ENCODE assay signal across 12 mouse cellular contexts in the genomic region with DNA sequence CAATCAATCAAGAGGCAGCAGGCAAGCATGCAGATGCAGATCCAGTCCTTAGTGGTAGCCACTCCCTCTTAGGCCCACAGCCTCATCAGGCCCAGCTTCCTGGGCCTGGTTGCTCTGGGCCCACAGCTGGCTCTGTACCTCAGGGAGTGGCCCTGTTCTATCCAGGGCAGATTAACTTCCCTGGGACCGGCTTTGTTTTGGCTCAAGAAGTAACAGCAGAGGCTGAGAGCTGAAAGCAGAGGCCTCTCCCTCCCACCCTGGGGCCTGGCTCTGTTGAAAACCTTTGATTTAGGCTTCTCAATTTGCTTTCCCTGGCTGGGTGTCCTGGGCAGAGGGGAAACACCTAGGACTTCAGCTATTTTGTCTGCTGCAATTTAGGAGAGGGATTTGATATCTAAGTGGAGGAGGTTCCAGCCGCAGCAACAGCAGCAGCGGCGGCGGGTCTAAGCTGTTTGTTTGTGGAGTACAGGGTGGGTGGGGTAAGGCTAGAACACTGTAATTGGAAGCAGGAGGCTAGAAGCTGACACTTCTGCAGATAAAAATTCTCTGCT. TPM values are rescaled to one million over a fixed set of nuclear protein-coding genes. Genes with fewer than 3 reads are reported as not detected.
A peak's percentile ranks its signal among the peaks of the same experiment; 100 is the strongest.
DNase-seq lines count a peak whose midpoint lies in the region; ATAC-seq and TF ChIP-seq lines count a peak whose summit lies in the region.
"Had no signal": no experiment of that assay in that cellular context is flagged by ENCODE, and none has a peak within 500 bp of the region (broad histone marks: within the 10 kb centered on the region; RNA-seq: fewer than 3 reads in every experiment).

No protein-coding gene starts in this region.

- TF ChIP-seq CTCF in heart, adult 2 months (IDR thresholded peaks at IDR 0.05): no peak
- no peak for TF ChIP-seq CTCF in thymus, adult 2 months (IDR thresholded peaks at IDR 0.05; ENCODE audit: borderline replicate concordance, control insufficient read depth, extremely low read depth, insufficient read depth, low read length, poor library complexity)

- peaks cover 24% of the 10 kb centered on the region for H3K4me1 ChIP-seq in kidney, embryonic 16.5 days (ENCODE audit: insufficient read depth, low read length)
- H3K4me1 ChIP-seq in heart, adult 2 months (ENCODE audit: control insufficient read depth, insufficient read depth, low read length): peaks cover 19% of the 10 kb centered on the region
- H3K4me1 ChIP-seq in limb, embryonic 15.5 days: peaks cover 39% of the 10 kb centered on the region
- peaks cover 3% of the 10 kb centered on the region; the same call in 1 of the 2 replicates for H3K4me1 ChIP-seq in thymus, adult 2 months (replicated peaks; ENCODE audit: control insufficient read depth, insufficient read depth, low read length)
- H3K4me1 ChIP-seq: neural tube, embryonic 12.5 days had no signal

- no peak for ATAC-seq in kidney, embryonic 16.5 days (ENCODE audit: low FRiP score, low TSS enrichment)
- no peak for ATAC-seq in limb, embryonic 15.5 days (ENCODE audit: insufficient number of reproducible peaks, low FRiP score, low TSS enrichment, low read depth)
- ATAC-seq: Patski had no signal

- no peak overlapping the region for H3K4me2 ChIP-seq in kidney, embryonic 16.5 days (replicated peaks; ENCODE audit: low read depth, low read length)
- H3K4me2 ChIP-seq in limb, embryonic 15.5 days: no peak overlapping the region
- H3K4me2 ChIP-seq: neural tube, embryonic 12.5 days had no signal

- no peak for TF ChIP-seq EP300 in heart, adult 2 months (IDR thresholded peaks at IDR 0.05; ENCODE audit: insufficient read depth, low read depth, low read length)

- TF ChIP-seq POLR2A in heart, adult 2 months (IDR thresholded peaks at IDR 0.05; ENCODE audit: insufficient read depth, low read depth, low read length): no peak
- TF ChIP-seq POLR2A in thymus, adult 2 months (IDR thresholded peaks at IDR 0.05; ENCODE audit: control insufficient read depth, extremely low read depth, insufficient read depth, low read length, poor library complexity): no peak

- 0 out of 2 replicates have a peak overlapping the region, but pooled peaks have one; percentile 5 for H3K9ac ChIP-seq in kidney, embryonic 16.5 days (replicated peaks; ENCODE audit: low read length)
- H3K9ac ChIP-seq in heart, adult 2 months (ENCODE audit: low read depth, low read length): no peak overlapping the region
- no peak overlapping the region for H3K9ac ChIP-seq in limb, embryonic 15.5 days
- H3K9ac ChIP-seq: neural tube, embryonic 12.5 days had no signal

- H3K4me3 ChIP-seq in kidney, embryonic 16.5 days (ENCODE audit: low read length): no peak overlapping the region
- no peak overlapping the region for H3K4me3 ChIP-seq in heart, adult 2 months
- no peak overlapping the region for H3K4me3 ChIP-seq in limb, embryonic 15.5 days
- H3K4me3 ChIP-seq in thymus, adult 2 months (ENCODE audit: control insufficient read depth, insufficient read depth, low read length): no peak overlapping the region
- H3K4me3 ChIP-seq: neural tube, embryonic 12.5 days had no signal

- DNase-seq in kidney, adult 18-20 months: no peak
- DNase-seq in WW6 (ENCODE audit: low read depth, low spot score): peak; percentile 89
- peak; percentile 50 to 69 for DNase-seq in heart, adult 2 months
- DNase-seq in left cerebral cortex, adult 18-20 months (ENCODE audit: low spot score in 2 of 2): no peak
- no peak for DNase-seq in layer of hippocampus, postnatal 25 days (ENCODE audit: extremely low spot score in 1 of 2, low spot score in 1 of 2)
- no peak for DNase-seq in thymus, adult 2 months
- DNase-seq: lung, postnatal 14 days; thymus, postnatal 25 days had no signal

- no peaks in the 10 kb centered on the region for H3K27me3 ChIP-seq in kidney, embryonic 16.5 days (ENCODE audit: insufficient read depth, low read length)
- H3K27me3 ChIP-seq in heart, adult 2 months (ENCODE audit: control insufficient read depth, insufficient read depth, low read length): no peaks in the 10 kb centered on the region
- H3K27me3 ChIP-seq in limb, embryonic 15.5 days: no peaks in the 10 kb centered on the region
- H3K27me3 ChIP-seq in thymus, adult 2 months (ENCODE audit: control insufficient read depth, insufficient read depth, low read length): no peaks in the 10 kb centered on the region
- H3K27me3 ChIP-seq: neural tube, embryonic 12.5 days; Patski had no signal

- H3K79me2 ChIP-seq in heart, adult 2 months (replicated peaks; ENCODE audit: control insufficient read depth, insufficient read depth, low read length): no peaks in the 10 kb centered on the region

- intact Hi-C loops in heart, adult 2 months (cut with DNase I): loop anchor here (5.0 kb wide), 1 partner anchor 35 kb away; no protein-coding TSS in a partner anchor

- no peaks in the 10 kb centered on the region for H3K36me3 ChIP-seq in kidney, embryonic 16.5 days (ENCODE audit: insufficient read depth, low read length)
- no peaks in the 10 kb centered on the region for H3K36me3 ChIP-seq in heart, adult 2 months (ENCODE audit: control insufficient read depth, insufficient read depth, low read length)
- no peaks in the 10 kb centered on the region for H3K36me3 ChIP-seq in limb, embryonic 15.5 days
- H3K36me3 ChIP-seq in thymus, adult 2 months (ENCODE audit: control insufficient read depth, insufficient read depth, low read length): no peaks in the 10 kb centered on the region
- H3K36me3 ChIP-seq: neural tube, embryonic 12.5 days had no signal

- no peaks in the 10 kb centered on the region for H3K9me3 ChIP-seq in kidney, embryonic 16.5 days (ENCODE audit: low read length)
- H3K9me3 ChIP-seq in limb, embryonic 15.5 days: no peaks in the 10 kb centered on the region
- H3K9me3 ChIP-seq: neural tube, embryonic 12.5 days had no signal

- 23% methylated on average over 5 of the region's 5 CpGs for WGBS in kidney, embryonic 16.5 days
- 36% methylated on average over 5 of the region's 5 CpGs for WGBS in heart, adult 2 months
- 18% methylated on average over 5 of the region's 5 CpGs for WGBS in limb, embryonic 15.5 days
- WGBS in thymus, adult 2 months: 93% methylated on average over 5 of the region's 5 CpGs

- peak overlapping the region; percentile 63 for H3K27ac ChIP-seq in kidney, embryonic 16.5 days (ENCODE audit: low read length)
- H3K27ac ChIP-seq in heart, adult 2 months: peak overlapping the region; percentile 30
- H3K27ac ChIP-seq in limb, embryonic 15.5 days: peak overlapping the region; percentile 73
- H3K27ac ChIP-seq in thymus, adult 2 months (ENCODE audit: control insufficient read depth, insufficient read depth, low read length): no peak overlapping the region
- H3K27ac ChIP-seq: neural tube, embryonic 12.5 days had no signal

RNA-seq across cellular contexts. Expression of a gene that starts 45.1 kb away (rescaled TPM):
- polyA plus RNA-seq in kidney, embryonic 16.5 days (2015; fragmentation: Nextera tagmentation; extraction: Ambion mirVana): 0.05 and 0.09 TPM in 2 replicates
- total RNA-seq in heart, adult 2 months (2021): under 1 TPM; 0.21 to 0.36 TPM
- polyA plus RNA-seq in heart, adult 2 months (2012; rRNA removed): 1.5 TPM in 2 replicates
- polyA plus RNA-seq in limb, embryonic 15.5 days (2015; fragmentation: Nextera tagmentation; extraction: Ambion mirVana): 0.49 and 0.53 TPM in 2 replicates
- 1 to 10 TPM; 1.3 to 1.6 TPM for total RNA-seq in left cerebral cortex, adult 18-20 months (2021)
- 1 to 10 TPM; 1.3 to 2.1 TPM for total RNA-seq in layer of hippocampus, postnatal 25 days (2021)
- polyA plus RNA-seq in thymus, adult 2 months (2012; rRNA removed): 1.7 and 2.2 TPM in 2 replicates
- polyA plus RNA-seq: neural tube, embryonic 12.5 days had no signal

Comparison
In these comparisons a context has a peak if more than half of its experiments do, and no peak if none do; other contexts are left out.
1. DNase-seq: peak in WW6 (single experiment) and heart, adult 2 months (2 of 2); none in kidney, adult 18-20 months (single experiment), left cerebral cortex, adult 18-20 months (0 of 2), layer of hippocampus, postnatal 25 days (0 of 2) and thymus, adult 2 months (single experiment).